Mouse (Mus musculus) effector memory CD4-positive, alpha-beta T cell, adult 7 months (primary cell): Measurements from ENCODE around the gene Frs2. TPM values are rescaled to one million over a fixed set of nuclear protein-coding genes. Genes with fewer than 3 reads are reported as not detected.

Source experiments
- polyA plus RNA-seq: library from polyadenylated mRNA; unstranded; fragments of 100-300 nt; shearing (Covaris generic); gene quantifications from one replicate; pipeline ENCODE4 v1.2.1, GENCODE M21; 2017

The Frs2 gene
- 16.9 TPM for polyA plus RNA-seq

DNA sequence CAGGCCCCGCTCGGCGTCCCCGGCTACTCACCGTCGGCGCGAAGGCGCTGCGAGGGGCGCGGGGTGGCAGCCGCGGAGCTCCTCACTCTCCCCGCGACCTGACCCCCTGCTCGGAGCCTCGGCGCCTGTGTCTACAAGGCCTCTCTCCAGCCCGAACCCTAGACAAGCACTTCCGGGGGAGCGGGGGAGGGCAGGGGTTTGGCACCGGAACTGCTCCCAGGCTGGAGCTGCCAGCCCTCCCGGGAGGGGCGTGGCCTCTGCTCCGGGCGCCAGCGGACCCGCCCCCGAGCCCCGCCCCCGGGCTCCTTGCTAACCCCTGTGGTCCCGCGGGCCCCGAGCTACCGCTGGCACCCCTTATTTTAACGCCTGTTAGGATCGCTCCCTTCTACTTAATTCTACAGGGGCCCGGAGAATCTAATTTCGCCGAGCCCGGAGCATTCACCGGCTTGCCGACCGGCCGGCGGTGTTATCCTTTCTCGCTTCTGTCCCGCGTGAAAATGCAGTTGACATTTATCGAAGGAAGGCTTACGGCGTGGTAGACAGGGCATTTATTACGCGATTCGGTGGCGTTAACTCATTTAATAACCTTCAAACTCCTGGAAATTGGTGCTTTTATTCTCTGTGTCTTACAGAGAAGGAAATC, at the start of gene Frs2:
Gene Frs2 (minus strand): TSS at position 174 of the 643 bp plus-strand sequence.

DNA sequence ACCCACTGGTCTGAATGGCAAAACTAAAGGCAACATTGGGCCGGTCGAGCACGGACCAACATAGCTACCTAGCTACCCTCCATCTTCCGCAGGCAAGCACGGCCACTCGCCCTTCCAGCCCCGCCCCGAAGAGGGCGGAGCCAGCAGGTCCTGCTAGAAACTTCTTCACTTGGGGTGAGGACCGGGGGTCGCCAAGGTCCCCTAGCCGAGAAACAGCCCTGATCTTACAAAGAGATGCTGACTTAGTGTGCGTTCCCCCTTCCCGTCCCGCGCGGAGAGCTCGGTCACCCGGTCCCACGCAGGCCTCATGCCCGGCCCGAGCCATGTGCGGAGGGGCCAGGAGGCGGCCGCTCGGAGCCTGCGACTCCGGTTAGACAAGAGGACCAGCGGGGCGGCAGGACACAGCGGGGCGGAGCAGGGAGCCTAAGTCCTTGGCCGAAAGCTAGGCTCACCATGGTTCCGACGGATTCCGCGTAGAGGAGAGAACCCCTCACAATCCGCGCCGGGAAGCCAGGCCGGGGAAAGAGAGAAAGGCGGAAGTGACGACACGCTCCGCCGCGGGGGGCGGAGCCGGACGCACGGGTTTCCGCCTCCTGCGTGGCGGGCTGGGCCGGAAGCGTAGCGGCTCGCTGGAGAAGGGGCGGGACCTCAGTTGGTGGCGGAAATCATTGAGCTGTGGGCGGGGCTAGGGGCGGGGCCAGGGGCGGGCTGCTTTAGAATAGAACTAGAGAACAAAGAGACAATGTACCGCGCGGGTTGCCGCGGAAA, 84.9 kb downstream of the Frs2 start, which contains the start of gene Cct2:
Gene Cct2 (minus strand): TSS at position 561 of the 768 bp plus-strand sequence.

GRCm38 (mm10) chr10:117045175-117046056, 102.9 kb downstream of the Frs2 start, which contains the start of gene Lrrc10:
TSS of gene Lrrc10 (plus strand) at chr10:117045341.

Other genes with a start within 250 kb of the Frs2 start
- gene Rab3ip, start 197.8 kb downstream of the Frs2 start, polyA plus RNA-seq = 30.0 TPM
- not detected for gene Gm10271, start 175.9 kb downstream of the Frs2 start, polyA plus RNA-seq
- gene Best3, start 162.2 kb downstream of the Frs2 start, polyA plus RNA-seq = not detected
- gene Lrrc10, start 103.2 kb downstream of the Frs2 start, polyA plus RNA-seq = not detected
- 170 TPM for gene Cct2, start 84.7 kb downstream of the Frs2 start, polyA plus RNA-seq
- 60.9 TPM for gene Yeats4, start 76.0 kb upstream of the Frs2 start, polyA plus RNA-seq
- gene 9530003J23Rik, start 90.2 kb upstream of the Frs2 start, polyA plus RNA-seq = 0.30 TPM
- 0.39 TPM for gene Lyz2, start 133.8 kb upstream of the Frs2 start, polyA plus RNA-seq
- not detected for gene Lyz1, start 144.3 kb upstream of the Frs2 start, polyA plus RNA-seq
- 111 TPM for gene Cpsf6, start 231.5 kb upstream of the Frs2 start, polyA plus RNA-seq